Mouse (Mus musculus): ENCODE results near the gene Txk. TPM values are rescaled to one million over a fixed set of nuclear protein-coding genes. Genes with fewer than 3 reads are reported as not detected.

Txk gene
- polyA plus RNA-seq, 1 experiment from 2014 or later = 0.05 TPM

GRCm38 (mm10) chr5:72748659-72749265 is 3.8 kb downstream of the Txk start:
- no peak overlapping the region for H3K9ac ChIP-seq
- H3K9me3 ChIP-seq (replicated peaks) = no peaks in the 10 kb centered on the region
- no peak overlapping the region for H3K4me3 ChIP-seq
- peaks cover 12% of the 10 kb centered on the region for H3K4me1 ChIP-seq
- no peaks in the 10 kb centered on the region for H3K27me3 ChIP-seq (replicated peaks)
- peak; percentile 57; the same call in 1 of the 2 replicates for ATAC-seq
- no peaks in the 10 kb centered on the region for H3K36me3 ChIP-seq
- H3K27ac ChIP-seq = no peak overlapping the region
- no peak overlapping the region for H3K4me2 ChIP-seq
- WGBS (ENCODE audit: insufficient replicate concordance) = 46% methylated on average over 7 of the region's 7 CpGs

DNA sequence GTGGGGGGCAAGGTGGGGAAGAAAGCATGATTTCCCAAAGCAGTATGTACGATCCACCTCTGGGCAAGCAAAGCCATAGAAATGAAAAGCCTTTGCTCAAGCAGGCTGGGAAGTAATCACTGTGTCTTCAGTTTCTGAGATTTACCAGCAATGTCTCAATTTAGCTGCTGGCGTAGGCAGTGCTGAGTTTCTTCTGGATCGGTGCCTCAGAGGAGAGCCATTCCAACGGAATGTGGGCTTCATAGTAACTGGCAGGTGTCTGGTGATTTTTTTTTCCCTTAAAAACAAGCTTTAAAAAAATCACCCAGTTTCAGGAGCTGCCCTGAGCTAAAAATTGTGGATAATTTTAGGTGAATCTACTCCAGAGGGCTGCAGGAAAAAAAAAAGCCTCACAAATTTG is 5.2 kb downstream of the Txk start:
- Histone ChIP-seq H3K4me2 (no peak overlapping the region), H3K9ac (no peak overlapping the region), H3K27ac (no peak overlapping the region), H3K4me3 (no peak overlapping the region), H3K36me3 (no peaks in the 10 kb centered on the region), H3K27me3 (replicated peaks) (no peaks in the 10 kb centered on the region), H3K4me1 (peaks cover 9% of the 10 kb centered on the region), H3K9me3 (replicated peaks) (no peaks in the 10 kb centered on the region)
- WGBS (ENCODE audit: insufficient replicate concordance) = 68% methylated on average over 4 of the region's 4 CpGs
- ATAC-seq = no peak

- Histone ChIP-seq H3K4me3 (no peak overlapping the region), H3K36me3 (no peaks in the 10 kb centered on the region), H3K27ac (no peak overlapping the region), H3K4me1 (peaks cover 9% of the 10 kb centered on the region), H3K9ac (no peak overlapping the region), H3K9me3 (replicated peaks) (no peaks in the 10 kb centered on the region), H3K4me2 (no peak overlapping the region), H3K27me3 (replicated peaks) (no peaks in the 10 kb centered on the region)
- ATAC-seq = no peak
- 50% methylated on average over 4 of the region's 4 CpGs for whole genome bisulfite sequencing (ENCODE audit: insufficient replicate concordance)
Observed at GRCm38 (mm10) chr5:72746461-72746860, 6.1 kb downstream of the Txk start.

DNA sequence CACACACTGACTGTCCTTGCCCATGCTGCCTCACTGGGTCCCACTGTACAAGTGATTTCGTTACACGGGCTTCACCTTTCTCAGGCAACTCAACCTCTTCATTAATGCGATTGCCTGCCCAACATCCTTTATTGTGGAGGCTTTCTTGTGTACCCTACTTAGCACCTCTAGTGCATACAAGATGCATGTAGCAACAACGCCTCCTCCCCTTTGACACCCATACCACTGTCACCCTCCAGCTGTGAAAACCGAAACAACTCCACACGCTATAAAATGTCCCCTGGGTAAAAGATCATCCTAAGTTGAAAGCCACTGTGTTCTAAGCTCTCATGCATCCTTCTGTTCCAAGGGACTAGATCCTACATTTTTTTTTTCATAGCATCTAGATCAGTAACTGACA is 9.5 kb downstream of the Txk start:
- no peaks in the 10 kb centered on the region for H3K4me1 ChIP-seq
- H3K4me2 ChIP-seq = no peak overlapping the region
- no peak overlapping the region for H3K9ac ChIP-seq
- no peaks in the 10 kb centered on the region for H3K36me3 ChIP-seq
- ATAC-seq = no peak
- WGBS (ENCODE audit: insufficient replicate concordance) = 81% methylated on average over 6 of the region's 6 CpGs
- no peak overlapping the region for H3K27ac ChIP-seq
- no peaks in the 10 kb centered on the region for H3K9me3 ChIP-seq (replicated peaks)
- H3K4me3 ChIP-seq = no peak overlapping the region
- H3K27me3 ChIP-seq (replicated peaks) = no peaks in the 10 kb centered on the region

DNA sequence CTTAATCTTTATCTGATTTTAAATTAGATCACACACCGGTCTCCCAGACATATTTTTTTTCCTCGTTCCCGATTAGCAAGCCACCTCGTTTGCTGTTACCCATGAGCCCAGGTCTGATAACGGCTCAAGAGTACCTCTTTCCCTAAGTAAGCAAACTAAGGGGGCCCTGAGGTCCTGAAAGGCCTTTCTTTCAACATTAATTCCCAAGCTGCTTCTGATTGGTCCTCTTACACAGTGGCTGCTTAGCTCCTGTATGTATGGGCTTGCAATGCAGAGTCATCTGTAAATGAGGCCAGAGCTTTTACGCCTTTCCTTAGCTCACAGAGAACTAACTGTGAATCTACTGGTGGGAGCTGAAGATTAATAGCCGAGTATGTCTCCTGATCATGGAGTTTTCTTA is 15.7 kb downstream of the Txk start:
- H3K9ac ChIP-seq = no peak overlapping the region
- H3K27me3 ChIP-seq (replicated peaks) = no peaks in the 10 kb centered on the region
- no peaks in the 10 kb centered on the region for H3K9me3 ChIP-seq (replicated peaks)
- no peaks in the 10 kb centered on the region for H3K36me3 ChIP-seq
- no peak for ATAC-seq
- peaks cover 4% of the 10 kb centered on the region; the same call in 1 of the 2 replicates for H3K4me1 ChIP-seq
- 45% methylated on average over 7 of the region's 7 CpGs for whole genome bisulfite sequencing (ENCODE audit: insufficient replicate concordance)
- H3K4me2 ChIP-seq = no peak overlapping the region
- H3K27ac ChIP-seq = no peak overlapping the region
- H3K4me3 ChIP-seq = no peak overlapping the region

- Histone ChIP-seq H3K4me2 (no peak overlapping the region), H3K27me3 (replicated peaks) (no peaks in the 10 kb centered on the region), H3K27ac (no peak overlapping the region), H3K4me1 (peaks cover 4% of the 10 kb centered on the region; the same call in 1 of the 2 replicates), H3K4me3 (no peak overlapping the region), H3K36me3 (no peaks in the 10 kb centered on the region), H3K9ac (no peak overlapping the region), H3K9me3 (replicated peaks) (no peaks in the 10 kb centered on the region)
- ATAC-seq = no peak
- WGBS (ENCODE audit: insufficient replicate concordance) = 25% methylated on average over 8 of the region's 8 CpGs
Observed at GRCm38 (mm10) chr5:72736437-72736836, 16.1 kb downstream of the Txk start.

DNA sequence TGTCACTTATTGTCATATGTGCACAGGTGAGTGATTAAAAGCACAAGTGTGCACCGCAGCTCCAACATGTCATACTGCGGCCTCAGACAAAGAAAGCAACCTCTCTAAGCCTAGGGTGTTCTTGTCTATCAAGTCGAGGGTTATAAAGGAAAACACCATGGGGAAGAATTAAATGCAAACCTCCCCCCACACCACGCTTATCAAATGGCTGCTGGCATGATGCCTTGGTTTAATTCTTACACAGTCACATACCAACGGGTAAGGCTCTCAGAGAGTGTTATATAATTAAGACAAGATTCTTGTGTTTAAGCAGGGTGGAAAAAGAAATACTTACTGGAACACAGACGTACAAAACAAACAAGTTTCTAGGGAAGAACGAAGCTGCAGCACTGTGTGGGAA is 16.8 kb downstream of the Txk start:
- no peak for ATAC-seq
- H3K27me3 ChIP-seq (replicated peaks) = no peaks in the 10 kb centered on the region
- peaks cover 4% of the 10 kb centered on the region; the same call in 1 of the 2 replicates for H3K4me1 ChIP-seq
- WGBS (ENCODE audit: insufficient replicate concordance) = 68% methylated on average over 7 of the region's 7 CpGs
- H3K4me3 ChIP-seq = no peak overlapping the region
- no peak overlapping the region for H3K27ac ChIP-seq
- no peaks in the 10 kb centered on the region for H3K36me3 ChIP-seq
- no peaks in the 10 kb centered on the region for H3K9me3 ChIP-seq (replicated peaks)
- H3K4me2 ChIP-seq = no peak overlapping the region
- H3K9ac ChIP-seq = no peak overlapping the region

GRCm38 (mm10) chr5:72732885-72733284 is 19.7 kb downstream of the Txk start:
- no peak overlapping the region for H3K27ac ChIP-seq
- H3K4me2 ChIP-seq = no peak overlapping the region
- H3K9ac ChIP-seq = no peak overlapping the region
- H3K4me1 ChIP-seq = peaks cover 4% of the 10 kb centered on the region; the same call in 1 of the 2 replicates
- no peak for ATAC-seq
- H3K36me3 ChIP-seq = no peaks in the 10 kb centered on the region
- H3K27me3 ChIP-seq (replicated peaks) = no peaks in the 10 kb centered on the region
- 79% methylated on average over 1 of the region's 1 CpGs for WGBS (ENCODE audit: insufficient replicate concordance)
- no peak overlapping the region for H3K4me3 ChIP-seq
- H3K9me3 ChIP-seq (replicated peaks) = no peaks in the 10 kb centered on the region

DNA sequence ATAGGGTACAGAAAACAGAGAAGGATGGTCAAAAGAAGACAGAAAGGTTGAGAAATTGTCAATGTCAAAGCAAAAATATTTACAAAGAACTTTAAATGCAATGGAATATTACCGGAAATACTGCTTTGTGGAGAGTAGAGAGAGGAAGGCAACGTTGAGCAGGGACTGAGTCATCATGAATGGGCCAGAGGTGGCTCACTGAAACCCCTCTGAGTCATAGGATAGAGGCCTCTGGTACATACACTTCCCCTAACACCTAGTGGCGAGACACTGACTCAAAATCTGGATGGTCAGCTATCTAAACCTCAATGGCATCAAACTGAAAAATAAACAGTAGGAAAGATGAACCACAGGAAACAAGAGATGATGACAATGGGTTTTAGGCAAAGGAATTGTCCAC is 27.2 kb downstream of the Txk start:
- Histone ChIP-seq H3K9ac (no peak overlapping the region), H3K36me3 (no peaks in the 10 kb centered on the region), H3K27me3 (replicated peaks) (no peaks in the 10 kb centered on the region), H3K9me3 (replicated peaks) (no peaks in the 10 kb centered on the region), H3K4me2 (no peak overlapping the region), H3K27ac (no peak overlapping the region), H3K4me1 (no peaks in the 10 kb centered on the region), H3K4me3 (no peak overlapping the region)
- 53% methylated on average over 3 of the region's 3 CpGs for WGBS (ENCODE audit: insufficient replicate concordance)
- no peak for ATAC-seq

DNA sequence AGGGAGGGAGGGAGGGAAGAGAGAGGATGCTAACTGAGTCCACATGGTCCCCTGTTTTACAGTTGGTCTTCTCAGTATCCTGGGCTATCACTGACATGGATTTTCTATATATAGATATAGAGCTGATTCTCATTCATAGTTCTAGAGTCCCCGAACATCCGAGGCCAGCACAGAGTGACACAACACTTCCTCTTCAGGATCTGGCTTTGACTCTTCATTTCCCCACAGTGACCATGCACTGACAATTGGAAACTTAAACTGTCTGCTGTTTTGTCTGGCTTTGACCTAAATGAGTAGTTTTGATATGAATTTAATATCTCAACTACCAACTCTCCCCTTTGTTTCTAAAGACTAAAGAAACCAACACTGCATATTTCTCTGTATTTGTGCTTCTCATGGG is 29.1 kb downstream of the Txk start:
- no peaks in the 10 kb centered on the region for H3K4me1 ChIP-seq
- H3K9ac ChIP-seq = no peak overlapping the region
- H3K4me2 ChIP-seq = no peak overlapping the region
- H3K36me3 ChIP-seq = no peaks in the 10 kb centered on the region
- H3K4me3 ChIP-seq = no peak overlapping the region
- 9% methylated on average over 2 of the region's 2 CpGs for WGBS (ENCODE audit: insufficient replicate concordance)
- no peaks in the 10 kb centered on the region for H3K9me3 ChIP-seq (replicated peaks)
- H3K27me3 ChIP-seq (replicated peaks) = no peaks in the 10 kb centered on the region
- no peak for ATAC-seq
- H3K27ac ChIP-seq = no peak overlapping the region

DNA sequence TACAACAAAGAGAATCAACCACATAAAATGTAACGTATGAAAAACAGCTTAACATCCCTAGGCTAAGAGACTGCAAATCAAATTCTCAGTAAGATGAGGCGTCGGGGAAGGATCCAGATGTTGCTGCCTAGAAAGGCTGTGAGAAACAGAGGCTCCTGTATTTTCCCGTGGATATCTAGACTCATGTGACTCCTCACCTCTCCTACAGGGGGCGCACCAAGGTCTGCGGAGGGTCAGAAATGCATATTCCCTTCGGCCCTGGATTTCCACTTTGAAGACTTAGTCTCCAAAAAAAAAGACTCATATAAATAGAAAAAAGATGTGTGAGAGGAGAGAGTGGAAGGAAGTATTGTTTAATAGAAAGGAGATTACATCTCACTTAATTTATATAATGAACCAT is 32.0 kb downstream of the Txk start:
- no peak overlapping the region for H3K27ac ChIP-seq
- H3K36me3 ChIP-seq = no peaks in the 10 kb centered on the region
- ATAC-seq = no peak
- H3K4me2 ChIP-seq = no peak overlapping the region
- H3K27me3 ChIP-seq (replicated peaks) = no peaks in the 10 kb centered on the region
- H3K4me3 ChIP-seq = no peak overlapping the region
- no peaks in the 10 kb centered on the region for H3K9me3 ChIP-seq (replicated peaks)
- no peak overlapping the region for H3K9ac ChIP-seq
- 54% methylated on average over 7 of the region's 7 CpGs for WGBS (ENCODE audit: insufficient replicate concordance)
- no peaks in the 10 kb centered on the region for H3K4me1 ChIP-seq

- Histone ChIP-seq H3K9ac (no peak overlapping the region), H3K4me1 (no peaks in the 10 kb centered on the region), H3K27me3 (replicated peaks) (no peaks in the 10 kb centered on the region), H3K4me2 (no peak overlapping the region), H3K4me3 (no peak overlapping the region), H3K9me3 (replicated peaks) (no peaks in the 10 kb centered on the region), H3K27ac (no peak overlapping the region), H3K36me3 (no peaks in the 10 kb centered on the region)
- WGBS (ENCODE audit: insufficient replicate concordance) = 22% methylated on average over 4 of the region's 4 CpGs
- no peak for ATAC-seq
Observed at GRCm38 (mm10) chr5:72710572-72711278, 41.9 kb downstream of the Txk start.

- no peaks in the 10 kb centered on the region for H3K27me3 ChIP-seq (replicated peaks)
- no peak overlapping the region for H3K9ac ChIP-seq
- H3K27ac ChIP-seq = no peak overlapping the region
- WGBS (ENCODE audit: insufficient replicate concordance) = 77% methylated on average over 9 of the region's 9 CpGs
- ATAC-seq = no peak
- H3K9me3 ChIP-seq (replicated peaks) = no peaks in the 10 kb centered on the region
- no peaks in the 10 kb centered on the region for H3K36me3 ChIP-seq
- no peak overlapping the region for H3K4me2 ChIP-seq
- H3K4me1 ChIP-seq = no peaks in the 10 kb centered on the region
- no peak overlapping the region for H3K4me3 ChIP-seq
Observed at GRCm38 (mm10) chr5:72709976-72710375, 42.6 kb downstream of the Txk start.

Measured in liver, embryonic 12.5 days (tissue).